Mouse (Mus musculus) cerebellum, adult 9-11 months (tissue): ENCODE data around the gene Olfr669.
"Not testable (repeated sequence)": the region's sequence is repeated elsewhere in the genome, so short reads cannot be mapped to it uniquely, and the experiment has no call there.

Source experiments
- DNase-seq: peaks from one replicate; pipeline ENCODE4 v3.0.0; 2022

Gene Olfr669

DNA sequence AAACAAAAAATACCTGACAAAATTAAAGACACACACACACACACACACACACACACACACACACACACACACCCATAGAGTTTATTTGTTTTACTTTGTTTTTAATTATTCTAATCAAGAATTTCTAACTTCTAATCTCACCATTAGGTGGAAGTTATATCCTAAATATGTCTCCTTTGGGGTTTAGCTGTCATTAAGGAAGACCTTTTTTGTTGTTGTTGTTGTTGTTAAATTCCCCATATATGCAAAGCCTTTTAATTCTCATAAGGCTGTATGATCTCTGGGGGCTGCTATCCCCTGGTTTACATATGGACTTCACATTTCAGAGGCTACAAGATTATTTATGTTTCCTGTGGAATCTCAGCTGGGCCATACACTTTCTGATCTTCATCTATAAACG, at the start of gene Olfr669:
TSS of gene Olfr669 (plus strand) at position 301 of the 400 bp plus-strand sequence.
- DNase-seq: no peak

GRCm38 (mm10) chr7:104895852-104896251, 38.2 kb upstream of the Olfr669 start, which contains the start of gene Olfr666:
Olfr666 (minus strand) TSS chr7:104895952.
- DNase-seq: no peak

DNA sequence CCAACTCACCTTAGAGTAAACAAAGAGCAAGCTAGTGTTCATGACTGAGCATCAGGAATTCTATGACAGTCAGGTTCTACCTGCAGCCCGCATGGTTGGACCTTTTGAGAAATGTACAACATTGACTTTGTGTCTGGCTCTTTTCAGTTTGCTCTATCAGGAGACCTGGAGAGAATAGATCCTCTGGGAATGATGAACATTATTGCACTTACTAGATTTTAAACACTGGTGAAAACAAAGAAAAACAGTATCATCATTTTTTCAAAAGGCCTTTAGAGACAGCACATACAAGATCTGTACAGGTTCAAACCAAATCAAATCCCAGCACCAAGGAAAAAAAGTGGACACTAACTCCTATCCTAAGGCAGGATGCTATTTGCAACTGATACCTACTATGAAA, 12.7 kb upstream of the Olfr669 start, which contains the start of gene Olfr667:
TSS of gene Olfr667 (minus strand) at position 101 of the 400 bp plus-strand sequence.
- DNase-seq: no peak

DNA sequence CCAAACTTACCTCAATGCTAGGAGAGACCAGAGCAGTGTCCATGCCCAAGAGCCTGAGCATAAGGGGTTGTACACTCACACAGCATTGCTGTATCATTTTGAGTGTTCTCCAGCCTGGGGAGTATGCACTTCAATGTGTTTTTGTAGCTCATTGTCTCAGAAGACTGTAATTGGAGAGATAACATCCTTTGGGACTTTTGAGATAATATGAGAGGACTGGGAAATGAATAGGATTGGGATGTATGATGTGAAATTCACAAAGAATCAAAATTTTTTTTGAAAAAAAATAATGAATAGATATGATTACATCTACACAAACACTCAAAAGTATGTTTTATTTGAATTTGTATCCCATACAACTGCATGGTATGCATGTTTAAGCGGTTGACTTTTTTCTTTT, 6.1 kb upstream of the Olfr669 start, which contains the start of gene Olfr668:
TSS of gene Olfr668 (minus strand) at position 101 of the 400 bp plus-strand sequence.
- no peak for DNase-seq

GRCm38 (mm10) chr7:104950234-104950633, 16.2 kb downstream of the Olfr669 start:
- not testable (repeated sequence) for DNase-seq

- DNase-seq: no peak
These were observed 28.5 kb downstream of the Olfr669 start, which contains the start of gene Olfr670 for GRCm38 (mm10) chr7:104962520-104962919. Olfr670 (minus strand) TSS chr7:104962620.

- DNase-seq: not testable (repeated sequence)
These were observed 38.5 kb downstream of the Olfr669 start for GRCm38 (mm10) chr7:104972507-104972906.

DNA sequence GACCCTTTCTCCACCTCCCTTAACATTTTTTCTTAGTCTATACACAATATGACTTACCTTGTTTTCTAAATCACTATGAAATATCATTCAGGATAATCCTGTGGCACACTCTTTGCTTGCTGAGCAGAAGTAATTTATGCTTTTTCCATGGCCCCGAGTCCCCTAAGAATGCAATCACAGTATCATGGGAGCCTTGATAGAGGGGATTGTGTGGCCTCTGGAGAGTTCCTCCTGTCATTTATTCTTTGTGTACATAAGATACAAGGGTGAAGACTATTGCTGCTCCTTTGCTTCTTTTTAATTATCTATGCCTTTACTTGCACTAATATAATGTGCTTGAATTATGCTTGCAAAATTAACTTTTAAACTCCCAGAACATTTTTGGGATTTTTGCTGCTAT, 45.0 kb downstream of the Olfr669 start, which contains the start of gene Olfr671:
TSS of gene Olfr671 (minus strand) at position 101 of the 400 bp plus-strand sequence.
- no peak for DNase-seq
